Mouse (Mus musculus): ENCODE measurements at regions not wholly inside any gene's neighbourhood (a gene's known extent, or its start where the extent isn't known, plus 50 kb on each side); places are given as distances from the start of the nearest gene placed in this dataset.

- TF ChIP-seq CTCF (conservative IDR thresholded peaks at IDR 0.05; ENCODE audit: insufficient read depth, insufficient read length, low read depth, low read length) = no peak
- TF ChIP-seq POLR2A (IDR thresholded peaks at IDR 0.05; ENCODE audit: low read depth, low read length) = no peak
Observed at GRCm38 (mm10) chr14:47823182-47823581, 174.9 kb downstream of the Ktn1 start.
